Mouse (Mus musculus): ENCODE results near the gene Wdfy2.

DNA sequence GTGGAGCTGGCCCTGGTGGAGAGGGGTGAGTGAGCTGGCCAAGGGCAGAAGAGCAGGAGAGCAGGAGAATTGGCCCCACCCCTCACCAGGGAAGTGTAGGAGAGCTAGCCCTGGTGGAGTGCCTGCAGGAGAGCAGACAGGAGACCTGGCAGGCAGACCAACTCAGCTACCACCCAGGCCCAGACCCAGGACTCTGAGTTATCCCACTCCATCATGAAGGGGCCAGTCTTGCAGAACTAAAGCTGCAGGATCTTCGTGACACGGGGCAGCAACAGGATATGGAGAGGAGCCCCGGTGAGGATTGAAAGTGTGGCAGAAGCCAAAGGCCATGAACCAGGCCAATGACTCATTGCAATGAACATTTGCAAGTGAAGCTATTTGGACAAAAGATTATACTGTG is 30.6 kb upstream of the Wdfy2 start:
- no peak for TF ChIP-seq CTCF (IDR thresholded peaks at IDR 0.05; ENCODE audit: borderline replicate concordance, control insufficient read depth, extremely low read depth, insufficient read depth, low read length, poor library complexity)
- no peak for TF ChIP-seq POLR2A (IDR thresholded peaks at IDR 0.05; ENCODE audit: control insufficient read depth, extremely low read depth, insufficient read depth, low read length, poor library complexity)
